Mouse (Mus musculus): ENCODE results near the gene Snrpa. TPM values are rescaled to one million over a fixed set of nuclear protein-coding genes. Genes with fewer than 3 reads are reported as not detected.

The Snrpa gene
- 80.8 and 90.0 TPM in 2 replicates for polyA plus RNA-seq (2012; rRNA removed)

GRCm38 (mm10) chr7:27195681-27196611 lies at the start of gene Snrpa, which contains the start of gene BC024978:
Gene Snrpa, minus strand, starts transcription at chr7:27196271.
Gene BC024978, plus strand, starts transcription at chr7:27195781.

GRCm38 (mm10) chr7:27232781-27233281 lies 36.8 kb upstream of the Snrpa start, which contains the start of gene Coq8b:
Gene Coq8b, plus strand, starts transcription at chr7:27233023.

GRCm38 (mm10) chr7:27228281-27228821 lies 32.3 kb upstream of the Snrpa start, which contains the start of gene Itpkc:
Gene Itpkc, minus strand, starts transcription at chr7:27228661.

GRCm38 (mm10) chr7:27180837-27181695 lies 15.0 kb downstream of the Snrpa start, which contains the start of the genes Gm21983 and Mia:
Gene Gm21983, minus strand, starts transcription at chr7:27181086.
Gene Mia, minus strand, starts transcription at chr7:27181157.

GRCm38 (mm10) chr7:27178324-27179216 lies 17.5 kb downstream of the Snrpa start, which contains the start of gene Rab4b:
Gene Rab4b, minus strand, starts transcription at chr7:27178896.

GRCm38 (mm10) chr7:27166614-27167474 lies 29.2 kb downstream of the Snrpa start, which contains the start of gene Egln2:
Gene Egln2, minus strand, starts transcription at chr7:27166802.

GRCm38 (mm10) chr7:27153205-27153764 lies 42.8 kb downstream of the Snrpa start, which contains the start of gene Cyp2t4:
Gene Cyp2t4, plus strand, starts transcription at chr7:27153714.

Other genes starting within 250 kb of the Snrpa start
- gene Cyp2a12, start 167.2 kb downstream of the Snrpa start, polyA plus RNA-seq (2012; rRNA removed) = 0.03 TPM in 1 of 2 replicates, not detected in the other
- gene Cyp2f2, start 76.4 kb downstream of the Snrpa start, polyA plus RNA-seq (2012; rRNA removed) = 47.1 and 64.0 TPM in 2 replicates
- gene Cyp2t4, start 42.6 kb downstream of the Snrpa start, polyA plus RNA-seq (2012; rRNA removed) = not detected in 2 replicates
- gene Egln2, start 29.5 kb downstream of the Snrpa start, polyA plus RNA-seq (2012; rRNA removed) = 46.4 and 60.7 TPM in 2 replicates
- 36.5 and 44.7 TPM in 2 replicates for gene Rab4b, start 17.4 kb downstream of the Snrpa start, polyA plus RNA-seq (2012; rRNA removed)
- gene Gm21983, start 15.2 kb downstream of the Snrpa start, polyA plus RNA-seq (2012; rRNA removed) = not detected in 2 replicates
- 9.0 and 17.6 TPM in 2 replicates for gene Mia, start 15.1 kb downstream of the Snrpa start, polyA plus RNA-seq (2012; rRNA removed)
- gene BC024978, start 490 bp downstream of the Snrpa start, polyA plus RNA-seq (2012; rRNA removed) = 4.2 and 5.4 TPM in 2 replicates
- 9.3 and 11.6 TPM in 2 replicates for gene Itpkc, start 32.4 kb upstream of the Snrpa start, polyA plus RNA-seq (2012; rRNA removed)
- gene Coq8b, start 36.8 kb upstream of the Snrpa start, polyA plus RNA-seq (2012; rRNA removed) = 50.0 and 64.5 TPM in 2 replicates
- gene Numbl, start 62.2 kb upstream of the Snrpa start, polyA plus RNA-seq (2012; rRNA removed) = 17.1 and 22.2 TPM in 2 replicates
- gene Ltbp4, start 141.4 kb upstream of the Snrpa start, polyA plus RNA-seq (2012; rRNA removed) = 232 and 326 TPM in 2 replicates
- gene Shkbp1, start 159.7 kb upstream of the Snrpa start, polyA plus RNA-seq (2012; rRNA removed) = 69.2 and 82.0 TPM in 2 replicates
- gene Gm20479, start 161.1 kb upstream of the Snrpa start, polyA plus RNA-seq (2012; rRNA removed) = not detected in 2 replicates